Mouse (Mus musculus) forebrain, postnatal 0 days (tissue): ENCODE data around the gene Plod2. TPM values are rescaled to one million over a fixed set of nuclear protein-coding genes. Genes with fewer than 3 reads are reported as not detected.
A peak's percentile ranks its signal among the peaks of the same experiment; 100 is the strongest.

Experiments
- ATAC-seq: fragments of 200-750 bp; cut with Nextera tagmentation; 2 replicates; pipeline ENCODE4 v1.8.0; 2017; ENCODE audit warnings: mild to moderate bottlenecking, moderate library complexity
- DNase-seq: peaks from one replicate; pipeline ENCODE4 v3.0.0-alpha.2; 2015
- H3K27ac ChIP-seq: fragments of 300-500 bp; sonication (generic); 2 replicates; pipeline ENCODE4 v1.5.1; 2014; ENCODE audit warnings: low read depth, mild to moderate bottlenecking, antibody characterized with exemption, low read length, moderate library complexity, mixed read lengths
- H3K27me3 ChIP-seq: fragments of 300-500 bp; sonication (generic); 2 replicates; pipeline ENCODE4 v1.6.1; 2014; ENCODE audit warnings: mild to moderate bottlenecking, low read length, mixed read lengths; ENCODE audit not compliant: insufficient read depth
- H3K36me3 ChIP-seq: fragments of 300-500 bp; sonication (generic); 2 replicates; pipeline ENCODE4 v1.6.1; 2014; ENCODE audit warnings: mild to moderate bottlenecking, moderate library complexity; ENCODE audit not compliant: insufficient read depth
- H3K4me1 ChIP-seq: fragments of 300-500 bp; sonication (generic); 2 replicates; pipeline ENCODE4 v1.6.1; 2014; ENCODE audit warnings: antibody characterized with exemption; ENCODE audit not compliant: insufficient read depth
- H3K4me2 ChIP-seq: fragments of 300-500 bp; sonication (generic); 2 replicates; pipeline ENCODE4 v1.6.1; 2014; ENCODE audit warnings: low read depth, mild to moderate bottlenecking, moderate library complexity
- H3K4me3 ChIP-seq: fragments of 300-500 bp; sonication (generic); 2 replicates; pipeline ENCODE4 v1.5.1; 2014; ENCODE audit warnings: low read depth, low read length, mixed read lengths
- H3K9ac ChIP-seq: fragments of 300-500 bp; sonication (generic); 2 replicates; pipeline ENCODE4 v1.6.1; 2014; ENCODE audit warnings: mild to moderate bottlenecking
- H3K9me3 ChIP-seq: fragments of 300-500 bp; sonication (generic); 2 replicates; pipeline ENCODE4 v1.6.1; 2016; ENCODE audit warnings: low read length
- CTCF ChIP-seq: sonication (generic); IDR thresholded peaks from 2 replicates; pipeline ENCODE4 v1.5.1; 2016; ENCODE audit warnings: antibody characterized with exemption, control low read depth, low read depth
- WGBS: fragments of 180-500 bp; shearing (Covaris S2); extraction: QIAGEN DNeasy Blood & Tissue Kit; methylation state at CpG from one replicate; pipeline ENCODE4 v1.1.7; 2014; 5-methylcytosine and 5-hydroxymethylcytosine counted together
- polyA plus RNA-seq: library from polyadenylated mRNA; unstranded; fragments of >200 nt; fragmentation: Nextera tagmentation; extraction: Ambion mirVana; gene quantifications from 2 replicates; pipeline ENCODE4 v1.2.1, GENCODE M21; 2015
- total RNA-seq: library from RNA; depleted of rRNA; stranded (reverse); fragments of >200 nt; gene quantifications from 2 replicates; pipeline ENCODE4 v1.2.3, GENCODE M21; 2014

Gene Plod2
- total and polyA plus RNA-seq, 2 experiments from 2014 or later, result 6.2 to 17.4 TPM

DNA sequence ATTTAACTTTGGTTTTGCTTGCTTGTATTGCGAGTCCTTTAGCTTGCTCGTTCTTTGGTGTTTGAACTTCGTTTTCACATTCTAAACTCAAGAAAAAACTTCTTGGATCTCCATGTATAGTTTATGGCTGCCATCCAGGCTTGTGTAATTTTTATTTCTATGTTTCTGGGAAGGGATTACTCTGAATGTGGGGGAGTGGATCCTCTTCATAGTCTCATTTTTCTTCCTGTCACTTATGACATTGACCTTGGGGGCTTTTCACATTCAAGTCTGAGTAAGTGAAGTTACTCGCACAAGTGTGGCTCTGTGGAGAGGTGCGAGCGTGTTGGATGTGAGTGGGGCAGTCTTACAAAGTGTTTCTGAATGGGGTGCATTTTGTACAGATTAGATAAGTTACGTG is 25.5 kb downstream of the Plod2 start:
- Histone ChIP-seq H3K4me1 (no peaks in the 10 kb centered on the region), H3K27me3 (no peaks in the 10 kb centered on the region), H3K4me3 (no peak overlapping the region), H3K27ac (no peak overlapping the region), H3K36me3 (no peaks in the 10 kb centered on the region), H3K9me3 (no peaks in the 10 kb centered on the region), H3K4me2 (no peak overlapping the region), H3K9ac (no peak overlapping the region)
- 89% methylated on average over 7 of the region's 7 CpGs for WGBS
- ATAC-seq, result no peak
- no peak for DNase-seq
- no peak for TF ChIP-seq CTCF

DNA sequence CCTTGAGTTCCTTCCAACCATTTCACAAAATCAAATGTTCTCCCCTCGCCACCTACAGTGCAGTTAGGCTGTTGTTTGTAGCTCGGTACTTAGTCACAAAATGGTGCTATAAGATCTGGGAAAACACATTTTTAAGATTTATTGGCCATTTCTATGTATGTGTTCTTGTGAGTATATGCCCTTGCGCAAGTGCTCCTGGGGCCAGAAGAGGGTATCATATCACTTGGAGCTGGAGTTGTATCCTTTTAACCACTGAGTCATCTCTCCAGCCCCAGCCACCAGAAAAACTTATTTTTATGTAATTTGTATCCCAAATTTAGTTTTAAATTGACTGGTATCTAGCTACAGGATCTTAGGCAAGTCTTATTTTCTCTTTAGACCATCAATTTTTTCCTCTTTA is 26.8 kb downstream of the Plod2 start:
- no peak overlapping the region for H3K27ac ChIP-seq
- H3K27me3 ChIP-seq, result no peaks in the 10 kb centered on the region
- no peaks in the 10 kb centered on the region for H3K9me3 ChIP-seq
- no peak overlapping the region for H3K9ac ChIP-seq
- H3K4me2 ChIP-seq, result no peak overlapping the region
- no peaks in the 10 kb centered on the region for H3K4me1 ChIP-seq
- no peaks in the 10 kb centered on the region for H3K36me3 ChIP-seq
- 94% methylated on average over 3 of the region's 3 CpGs for WGBS
- ATAC-seq, result no peak
- TF ChIP-seq CTCF, result no peak
- no peak for DNase-seq
- no peak overlapping the region for H3K4me3 ChIP-seq

DNA sequence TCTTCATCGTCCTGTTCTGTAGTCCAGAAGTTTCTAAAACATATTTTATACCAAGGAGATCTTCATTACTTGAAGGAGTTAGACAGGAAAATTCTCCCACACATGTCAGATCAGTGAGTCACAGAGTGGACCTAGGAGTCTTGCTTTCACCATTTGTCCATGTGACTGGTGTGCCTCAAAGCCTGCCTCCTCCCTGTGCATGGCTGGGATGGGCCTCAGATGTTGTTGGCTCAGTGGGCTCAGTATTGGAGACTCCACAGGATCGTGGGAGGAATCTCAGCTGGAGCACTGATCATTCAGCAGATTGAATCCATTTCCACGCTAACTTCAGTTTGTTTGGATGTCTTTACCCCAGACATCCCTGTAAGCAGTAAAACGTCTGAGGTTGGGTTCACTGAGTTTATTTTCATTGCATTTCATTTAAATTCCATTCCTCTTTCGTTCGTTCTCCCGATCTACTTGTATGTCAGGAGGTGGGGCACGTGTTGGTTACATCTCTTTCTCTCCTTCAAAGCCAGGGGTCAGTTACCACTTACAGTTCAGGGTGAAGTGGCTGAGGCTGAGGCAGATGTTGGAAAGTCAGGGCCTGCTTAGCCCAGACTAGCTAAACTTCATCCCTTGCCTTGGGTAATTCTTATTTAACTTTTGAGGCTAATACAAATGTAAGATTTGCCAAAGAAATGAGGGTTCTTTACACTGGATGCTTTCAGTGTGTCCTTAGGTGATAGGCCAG is 30.5 kb downstream of the Plod2 start:
- DNase-seq (no peak), ATAC-seq (no peak)
- Histone ChIP-seq H3K4me1 (no peaks in the 10 kb centered on the region), H3K9me3 (no peaks in the 10 kb centered on the region), H3K27ac (no peak overlapping the region), H3K36me3 (no peaks in the 10 kb centered on the region), H3K4me3 (no peak overlapping the region), H3K27me3 (no peaks in the 10 kb centered on the region), H3K4me2 (no peak overlapping the region), H3K9ac (no peak overlapping the region)
- WGBS, result 88% methylated on average over 8 of the region's 8 CpGs
- TF ChIP-seq CTCF, result no peak

DNA sequence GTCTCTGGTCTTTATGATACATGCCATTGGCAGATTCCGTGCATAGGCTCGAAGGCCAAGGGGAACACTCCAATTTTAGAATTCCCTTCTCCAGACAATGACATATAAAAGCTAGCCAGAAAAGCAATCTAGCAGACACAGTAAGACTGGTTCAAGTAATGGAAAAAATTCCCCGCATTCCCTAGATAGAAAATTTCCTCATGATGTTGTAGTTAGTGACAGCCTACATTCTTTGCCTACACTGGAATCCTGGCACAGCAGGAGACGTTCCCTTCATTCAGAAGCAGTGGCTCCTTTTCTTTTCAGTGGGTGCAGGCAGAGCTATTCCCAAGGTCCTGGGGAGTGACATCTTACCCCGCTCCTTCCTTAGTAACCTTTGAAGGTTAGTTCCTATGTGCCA is 41.9 kb downstream of the Plod2 start:
- TF ChIP-seq CTCF, result no peak
- Histone ChIP-seq H3K9me3 (no peaks in the 10 kb centered on the region), H3K9ac (no peak overlapping the region), H3K4me2 (no peak overlapping the region), H3K36me3 (no peaks in the 10 kb centered on the region), H3K4me3 (no peak overlapping the region), H3K27me3 (no peaks in the 10 kb centered on the region), H3K27ac (no peak overlapping the region), H3K4me1 (no peaks in the 10 kb centered on the region)
- no peak for ATAC-seq
- DNase-seq, result no peak
- WGBS, result 82% methylated on average over 5 of the region's 5 CpGs

DNA sequence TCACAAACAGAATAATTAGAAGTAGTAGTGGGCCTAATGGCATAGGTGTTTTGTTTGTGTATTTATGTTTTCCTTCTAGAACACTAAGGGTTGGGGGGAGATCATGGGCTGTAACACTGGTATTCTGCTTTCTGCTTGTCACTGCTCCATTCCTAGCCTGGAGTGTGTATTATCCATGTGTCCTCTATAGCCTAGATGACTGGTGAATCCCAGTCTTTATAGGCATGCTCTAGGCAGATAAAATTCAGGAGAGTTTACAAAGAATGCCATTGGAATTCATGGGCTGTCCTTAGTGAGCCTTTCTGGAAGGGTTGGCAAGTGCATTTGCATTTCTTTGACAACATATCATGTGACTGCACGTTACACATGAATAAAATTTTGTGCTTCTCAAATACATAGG is 44.0 kb downstream of the Plod2 start:
- WGBS, result 32% methylated on average over 1 of the region's 1 CpGs
- no peak for DNase-seq

DNA sequence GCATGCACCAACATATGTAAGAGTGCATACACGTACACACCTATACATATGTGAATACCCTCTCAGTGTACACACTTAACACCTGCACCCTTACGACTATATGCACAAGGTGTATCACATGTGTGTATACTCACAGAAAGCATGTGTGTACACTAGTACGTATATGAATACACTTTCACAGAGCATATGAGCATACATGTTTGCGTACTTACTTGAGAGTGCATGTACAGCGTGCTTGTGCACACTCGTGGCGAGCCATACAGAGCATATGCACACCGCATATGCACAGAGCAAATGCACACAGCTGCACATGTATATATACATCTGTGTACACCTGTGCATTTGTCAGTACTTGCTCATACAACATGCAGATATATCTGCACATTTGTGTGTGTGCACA is 45.4 kb downstream of the Plod2 start:
- ATAC-seq, result no peak
- no peak for DNase-seq
- Histone ChIP-seq H3K27me3 (no peaks in the 10 kb centered on the region), H3K36me3 (no peaks in the 10 kb centered on the region), H3K4me2 (no peak overlapping the region), H3K4me1 (no peaks in the 10 kb centered on the region), H3K4me3 (no peak overlapping the region), H3K9ac (no peak overlapping the region), H3K9me3 (no peaks in the 10 kb centered on the region), H3K27ac (no peak overlapping the region)
- WGBS, result 98% methylated on average over 8 of the region's 8 CpGs
- TF ChIP-seq CTCF, result no peak

More for the DNA sequence above, 44.0 kb downstream of the Plod2 start:
- TF ChIP-seq CTCF, result no peak
- Histone ChIP-seq H3K4me1 (no peaks in the 10 kb centered on the region), H3K9me3 (no peaks in the 10 kb centered on the region), H3K27me3 (no peaks in the 10 kb centered on the region), H3K36me3 (no peaks in the 10 kb centered on the region), H3K4me3 (no peak overlapping the region), H3K9ac (no peak overlapping the region), H3K27ac (no peak overlapping the region), H3K4me2 (no peak overlapping the region)
- peak; percentile 40 for ATAC-seq

DNA sequence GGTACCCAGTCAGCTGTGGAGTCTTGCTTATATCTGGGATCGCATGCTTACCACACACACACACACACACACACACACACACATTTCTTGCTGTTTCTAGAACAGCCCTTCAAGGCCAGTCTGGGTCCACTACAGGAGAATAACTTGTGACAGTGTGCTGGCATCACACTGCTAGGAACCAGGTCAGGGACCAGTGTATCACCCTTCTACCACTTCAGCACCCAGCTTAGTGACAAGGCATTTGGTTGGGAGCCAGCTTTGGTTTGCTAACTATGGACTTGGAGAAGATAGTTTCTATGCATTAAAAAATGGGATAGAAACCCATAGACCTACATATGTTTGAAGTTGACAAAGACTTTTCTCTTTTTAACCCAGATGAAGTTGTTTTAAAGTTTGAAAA is 46.2 kb downstream of the Plod2 start:
- no peak overlapping the region for H3K4me3 ChIP-seq
- no peak overlapping the region for H3K9ac ChIP-seq
- TF ChIP-seq CTCF, result no peak
- ATAC-seq, result no peak
- no peaks in the 10 kb centered on the region for H3K27me3 ChIP-seq
- 95% methylated on average over 1 of the region's 1 CpGs for WGBS
- no peaks in the 10 kb centered on the region for H3K36me3 ChIP-seq
- DNase-seq, result no peak
- no peak overlapping the region for H3K27ac ChIP-seq
- no peaks in the 10 kb centered on the region for H3K9me3 ChIP-seq
- no peak overlapping the region for H3K4me2 ChIP-seq
- no peaks in the 10 kb centered on the region for H3K4me1 ChIP-seq
